Mouse (Mus musculus) liver, postnatal 0 days (tissue): Measurements from ENCODE around the gene Dnm2.

Source experiments
- CTCF ChIP-seq: sonication (generic); IDR thresholded peaks from 2 replicates; pipeline ENCODE4 v1.5.1; 2016; ENCODE audit warnings: antibody characterized with exemption, low read depth
- EP300 ChIP-seq: IDR thresholded peaks from 2 replicates; pipeline ENCODE4 v1.6.1; 2016; ENCODE audit warnings: antibody characterized with exemption, low read depth, mild to moderate bottlenecking

DNA sequence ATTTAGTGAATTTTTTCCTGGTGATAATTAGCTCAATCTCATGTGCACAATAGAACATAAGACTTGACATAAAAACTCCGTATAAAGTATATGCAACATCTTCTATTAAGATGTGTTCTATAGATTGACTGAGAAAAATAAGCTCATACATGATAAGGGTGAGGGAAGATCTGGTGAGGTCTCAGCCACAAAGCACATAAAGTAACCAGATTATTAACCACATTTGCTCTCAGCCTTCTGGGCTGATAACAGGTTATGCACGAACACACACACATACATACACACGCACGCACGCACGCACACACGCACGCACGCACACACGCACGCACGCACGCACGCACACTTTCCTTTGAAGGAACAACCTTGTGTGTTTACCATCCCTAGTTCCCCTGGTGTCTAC is 111.8 kb downstream of the Dnm2 start:
- TF ChIP-seq CTCF (no peak), EP300 (no peak)
